ENCODE assay signal across 15 mouse cellular contexts in genomic region chr13:112025586-112025950, GRCm38 (mm10).
DNase-seq lines count a peak whose midpoint lies in the region; ATAC-seq and TF ChIP-seq lines count a peak whose summit lies in the region.
"Had no signal": no experiment of that assay in that cellular context is flagged by ENCODE, and none has a peak within 500 bp of the region (broad histone marks: within the 10 kb centered on the region; RNA-seq: fewer than 3 reads in every experiment).

No protein-coding gene starts in this region.

- no peak for TF ChIP-seq EP300 in liver, embryonic 14.5 days (IDR thresholded peaks at IDR 0.05; ENCODE audit: low read depth)
- no peak for TF ChIP-seq EP300 in liver, postnatal 0 days (IDR thresholded peaks at IDR 0.05; ENCODE audit: low read depth)

- 82% methylated on average over 5 of the region's 5 CpGs for WGBS in liver, embryonic 14.5 days (ENCODE audit: insufficient replicate concordance)
- whole genome bisulfite sequencing in liver, postnatal 0 days (ENCODE audit: insufficient replicate concordance), result 87% methylated on average over 5 of the region's 5 CpGs
- 64% methylated on average over 5 of the region's 5 CpGs for WGBS in intestine, postnatal 0 days
- 53% methylated on average over 5 of the region's 5 CpGs for WGBS in stomach, embryonic 16.5 days

- H3K36me3 ChIP-seq in liver, embryonic 14.5 days (replicated peaks; ENCODE audit: control insufficient read depth, insufficient read depth, low read depth), result no peaks in the 10 kb centered on the region
- no peaks in the 10 kb centered on the region for H3K36me3 ChIP-seq in liver, postnatal 0 days (replicated peaks; ENCODE audit: insufficient read depth, low read length)
- H3K36me3 ChIP-seq in intestine, postnatal 0 days (ENCODE audit: control insufficient read depth, insufficient read depth), result no peaks in the 10 kb centered on the region
- no peaks in the 10 kb centered on the region for H3K36me3 ChIP-seq in stomach, embryonic 16.5 days (ENCODE audit: control insufficient read depth, insufficient read depth, low read length)
- H3K36me3 ChIP-seq: embryonic facial prominence, embryonic 12.5 days; limb, embryonic 10.5 days; neural tube, embryonic 13.5 days had no signal

- peak; percentile 24 for DNase-seq in gastrocnemius, postnatal 14 days
- no peak for DNase-seq in gastrocnemius, postnatal 10 days
- DNase-seq in liver, embryonic 14.5 days (ENCODE audit: low read depth in 3 of 3, low spot score in 3 of 3), result no peak
- no peak for DNase-seq in liver, postnatal 0 days
- DNase-seq in cerebellum, postnatal 36 days, result no peak
- DNase-seq in spleen, postnatal 10 days (ENCODE audit: low spot score in 2 of 2), result no peak
- DNase-seq: adrenal gland, adult 8-10 months; kidney, postnatal 10 days; retina, postnatal 1 day had no signal

- no peak for TF ChIP-seq CTCF in liver, embryonic 14.5 days (IDR thresholded peaks at IDR 0.05; ENCODE audit: low read depth)
- no peak for TF ChIP-seq CTCF in liver, postnatal 0 days (IDR thresholded peaks at IDR 0.05; ENCODE audit: low read depth)
- 0 out of 2 replicates have a peak, but pooled peaks have one; percentile 16 for TF ChIP-seq CTCF in intestine, postnatal 0 days (IDR thresholded peaks at IDR 0.05; ENCODE audit: low read depth)

- intact Hi-C loops in gastrocnemius, postnatal 14 days (cut with DNase I; ENCODE audit: low total_unique reads), result no loop called here

- no peaks in the 10 kb centered on the region for H3K9me3 ChIP-seq in liver, embryonic 14.5 days (ENCODE audit: control insufficient read depth, low read length)
- H3K9me3 ChIP-seq in liver, postnatal 0 days (ENCODE audit: low read length), result no peaks in the 10 kb centered on the region
- H3K9me3 ChIP-seq in intestine, postnatal 0 days (ENCODE audit: control insufficient read depth), result no peaks in the 10 kb centered on the region
- H3K9me3 ChIP-seq in stomach, embryonic 16.5 days (replicated peaks; ENCODE audit: control insufficient read depth, low read length), result no peaks in the 10 kb centered on the region
- H3K9me3 ChIP-seq: embryonic facial prominence, embryonic 12.5 days; limb, embryonic 10.5 days; neural tube, embryonic 13.5 days had no signal

- no peak overlapping the region for H3K9ac ChIP-seq in liver, embryonic 14.5 days (replicated peaks)
- no peak overlapping the region for H3K9ac ChIP-seq in liver, postnatal 0 days (replicated peaks)
- H3K9ac ChIP-seq in intestine, postnatal 0 days (ENCODE audit: low read depth, low read length), result no peak overlapping the region
- no peak overlapping the region for H3K9ac ChIP-seq in stomach, embryonic 16.5 days (ENCODE audit: low read length)
- H3K9ac ChIP-seq: embryonic facial prominence, embryonic 12.5 days; neural tube, embryonic 13.5 days had no signal

- peaks cover 20 to 33% of the 10 kb centered on the region in 2 experiments for H3K4me1 ChIP-seq in liver, embryonic 14.5 days (replicated peaks; ENCODE audit: control insufficient read depth in 2 of 2, insufficient read depth in 2 of 2, low read length in 1 of 2)
- H3K4me1 ChIP-seq in liver, postnatal 0 days (ENCODE audit: insufficient read depth), result peaks cover 16% of the 10 kb centered on the region
- H3K4me1 ChIP-seq in intestine, postnatal 0 days (replicated peaks; ENCODE audit: control insufficient read depth, insufficient read depth, low read length), result no peaks in the 10 kb centered on the region
- peaks cover 9% of the 10 kb centered on the region for H3K4me1 ChIP-seq in stomach, embryonic 16.5 days (ENCODE audit: control insufficient read depth, insufficient read depth, low read length)

- H3K4me2 ChIP-seq in liver, embryonic 14.5 days (ENCODE audit: low read depth), result no peak overlapping the region
- no peak overlapping the region for H3K4me2 ChIP-seq in liver, postnatal 0 days (ENCODE audit: low read depth, low read length)
- no peak overlapping the region for H3K4me2 ChIP-seq in intestine, postnatal 0 days (replicated peaks; ENCODE audit: low read depth)
- H3K4me2 ChIP-seq in stomach, embryonic 16.5 days (ENCODE audit: low read depth, low read length), result no peak overlapping the region
- H3K4me2 ChIP-seq: embryonic facial prominence, embryonic 12.5 days; neural tube, embryonic 13.5 days had no signal

- no peak for ATAC-seq in liver, embryonic 14.5 days (ENCODE audit: insufficient read depth)
- ATAC-seq in liver, postnatal 0 days, result no peak
- no peak for ATAC-seq in intestine, postnatal 0 days
- no peak for ATAC-seq in stomach, embryonic 16.5 days (ENCODE audit: insufficient read depth, low FRiP score)
- ATAC-seq: hindbrain, embryonic 16.5 days had no signal

- no peak overlapping the region for H3K4me3 ChIP-seq in liver, embryonic 14.5 days (ENCODE audit: insufficient read depth in 1 of 2, low read depth in 2 of 2, low read length in 2 of 2)
- H3K4me3 ChIP-seq in liver, postnatal 0 days (ENCODE audit: low read depth, low read length), result no peak overlapping the region
- no peak overlapping the region for H3K4me3 ChIP-seq in intestine, postnatal 0 days (ENCODE audit: low read depth, low read length)
- no peak overlapping the region for H3K4me3 ChIP-seq in stomach, embryonic 16.5 days (replicated peaks; ENCODE audit: low read length)
- H3K4me3 ChIP-seq: embryonic facial prominence, embryonic 12.5 days; limb, embryonic 10.5 days; neural tube, embryonic 13.5 days had no signal

- H3K27me3 ChIP-seq in liver, embryonic 14.5 days (ENCODE audit: control insufficient read depth, insufficient read depth, low read length), result peaks cover 6% of the 10 kb centered on the region; the same call in 1 of the 2 replicates
- H3K27me3 ChIP-seq in liver, postnatal 0 days (ENCODE audit: insufficient read depth, low read length), result no peaks in the 10 kb centered on the region
- no peaks in the 10 kb centered on the region for H3K27me3 ChIP-seq in intestine, postnatal 0 days (replicated peaks; ENCODE audit: control insufficient read depth, insufficient read depth, low read length)
- H3K27me3 ChIP-seq in stomach, embryonic 16.5 days (ENCODE audit: control insufficient read depth, insufficient read depth, low read length), result no peaks in the 10 kb centered on the region
- H3K27me3 ChIP-seq: embryonic facial prominence, embryonic 12.5 days; neural tube, embryonic 13.5 days had no signal

- H3K27ac ChIP-seq in liver, embryonic 14.5 days, result peak overlapping the region; percentile 66; the same call in 1 of the 2 replicates
- no peak overlapping the region for H3K27ac ChIP-seq in liver, postnatal 0 days (ENCODE audit: low read depth)
- H3K27ac ChIP-seq in intestine, postnatal 0 days (ENCODE audit: low read depth, low read length), result no peak overlapping the region
- H3K27ac ChIP-seq in stomach, embryonic 16.5 days (ENCODE audit: low read length), result peak overlapping the region; percentile 60; the same call in 1 of the 2 replicates
- H3K27ac ChIP-seq: embryonic facial prominence, embryonic 12.5 days; limb, embryonic 10.5 days; neural tube, embryonic 13.5 days had no signal

Comparison
In these comparisons a context has a peak if more than half of its experiments do, and no peak if none do; other contexts are left out.
1. H3K27ac ChIP-seq: peak in liver, embryonic 14.5 days (single experiment) and stomach, embryonic 16.5 days (single experiment); none in liver, postnatal 0 days (single experiment) and intestine, postnatal 0 days (single experiment).